Mouse (Mus musculus): Measurements from ENCODE around the gene Slc44a2.

DNA sequence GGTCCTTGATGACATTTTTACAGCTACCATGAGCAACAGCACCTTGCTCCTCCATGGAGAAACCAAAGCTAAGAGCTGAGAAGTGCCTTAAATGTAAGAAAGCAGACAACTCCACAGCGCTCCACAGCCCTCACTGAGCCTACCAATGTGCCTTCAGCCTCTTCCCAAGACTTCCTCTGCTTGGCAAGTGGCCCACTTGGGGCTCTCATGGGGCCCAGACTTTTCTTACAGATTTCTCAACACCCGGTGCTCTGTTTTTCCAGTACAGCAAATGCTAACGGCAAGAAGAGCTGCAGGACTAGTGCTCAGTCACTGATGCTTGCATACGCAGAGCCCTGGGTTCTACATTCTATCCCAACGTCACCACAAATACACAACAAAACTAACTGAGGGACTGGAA, 42.7 kb upstream of the Slc44a2 start:
- no peak for TF ChIP-seq CTCF (IDR thresholded peaks at IDR 0.05; ENCODE audit: insufficient read depth, low read depth, low read length)
- TF ChIP-seq POLR2A (IDR thresholded peaks at IDR 0.05; ENCODE audit: insufficient read depth, low read depth, low read length) = no peak
